Mouse (Mus musculus) MEL (cell line): ENCODE measurements around the gene Dlg2.

Experiments used
- CHD1 ChIP-seq: IDR thresholded peaks from 2 replicates; pipeline ENCODE4 v1.6.1; 2012; ENCODE audit warnings: low read depth, mild to moderate bottlenecking, inconsistent platforms, low read length, improper control_type of control experiment
- CHD2 ChIP-seq: IDR thresholded peaks from 2 replicates; pipeline ENCODE4 v1.6.1; 2011; ENCODE audit warnings: low read length, improper control_type of control experiment
- CTCF ChIP-seq, 3 experiments: IDR thresholded peaks in 2 of 3; conservative IDR thresholded peaks in 1 of 3; 2 replicates each; pipeline ENCODE4 v1.5.1; 2011 to 2012; ENCODE audit warnings: low read length in 3 of 3, low read depth in 2 of 3, mild to moderate bottlenecking in 2 of 3, improper control_type of control experiment in 1 of 3, inconsistent platforms in 1 of 3, mixed read lengths in 1 of 3, moderate library complexity in 1 of 3; ENCODE audit not compliant: control insufficient read depth in 1 of 3, insufficient read depth in 1 of 3, poor library complexity in 1 of 3, severe bottlenecking in 1 of 3
- ELF1 ChIP-seq: IDR thresholded peaks from 2 replicates; pipeline ENCODE4 v1.6.1; 2014; ENCODE audit warnings: low read depth, mild to moderate bottlenecking, inconsistent platforms, low read length, improper control_type of control experiment, moderate library complexity
- EP300 ChIP-seq, 2 experiments: IDR thresholded peaks; 2 replicates each; pipeline ENCODE4 v1.6.1; 2011; ENCODE audit warnings: improper control_type of control experiment in 2 of 2, low read length in 2 of 2, low read depth in 1 of 2, mild to moderate bottlenecking in 1 of 2
- GATA1 ChIP-seq: IDR thresholded peaks from 2 replicates; pipeline ENCODE4 v1.6.1; 2011; ENCODE audit warnings: low read depth, low read length, improper control_type of control experiment
- NELFE ChIP-seq: IDR thresholded peaks from 2 replicates; pipeline ENCODE4 v1.6.1; 2011; ENCODE audit warnings: low read depth, low read length, improper control_type of control experiment
- RAD21 ChIP-seq: IDR thresholded peaks from 2 replicates; pipeline ENCODE4 v1.6.1; 2011; ENCODE audit warnings: mild to moderate bottlenecking, low read depth, low read length, improper control_type of control experiment

GRCm38 (mm10) chr7:91849364-91849763 is 1372.9 kb downstream of the Dlg2 start:
- TF ChIP-seq NELFE (no peak), CTCF (IDR thresholded peaks at IDR 0.05 in 2 of 3, conservative IDR thresholded peaks at IDR 0.05 in 1 of 3; ENCODE audit: control insufficient read depth in 1 of 3, insufficient read depth in 1 of 3, low read depth in 2 of 3, low read length in 3 of 3, poor library complexity in 1 of 3, severe bottlenecking in 1 of 3) (no peak), CHD2 (no peak), GATA1 (no peak), CHD1 (no peak), RAD21 (no peak), EP300 (IDR thresholded peaks at IDR 0.05; ENCODE audit: low read depth in 1 of 2, low read length in 2 of 2) (no peak), ELF1 (no peak)
